Mouse (Mus musculus): Measurements from ENCODE around the gene Esm1.

Esm1 gene

GRCm38 (mm10) chr13:113209624-113210023 is at the start of gene Esm1:
Gene Esm1 (plus strand): TSS chr13:113209659.
- peak; percentile 14 for DNase-seq

GRCm38 (mm10) chr13:113164252-113165005 is 45.0 kb upstream of the Esm1 start:
- no peak for DNase-seq

GRCm38 (mm10) chr13:113168018-113168534 is 41.4 kb upstream of the Esm1 start:
- no peak for DNase-seq

DNA sequence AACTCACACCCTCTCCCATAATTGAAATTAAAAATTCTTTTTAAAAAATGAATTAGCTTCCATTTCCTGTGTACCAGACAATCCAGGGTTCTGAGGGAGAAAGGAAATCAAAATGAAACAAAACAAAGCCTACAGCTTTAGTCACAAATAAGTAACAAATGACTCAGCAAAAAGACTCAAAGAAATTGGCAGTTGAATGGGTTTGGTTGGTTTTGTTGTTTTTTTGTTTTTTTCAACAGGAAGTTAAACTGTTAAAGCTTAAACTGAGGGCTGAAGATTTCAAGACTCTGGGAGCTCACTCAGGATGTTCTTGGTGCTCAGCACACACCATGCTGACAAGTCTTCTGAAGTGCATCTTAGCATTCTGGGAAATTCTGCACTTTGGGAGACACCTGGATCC is 39.2 kb upstream of the Esm1 start:
- DNase-seq: no peak

GRCm38 (mm10) chr13:113174162-113174561 is 35.3 kb upstream of the Esm1 start:
- no peak for DNase-seq

- DNase-seq: no peak
Observed at GRCm38 (mm10) chr13:113183310-113183709, 26.1 kb upstream of the Esm1 start.

DNA sequence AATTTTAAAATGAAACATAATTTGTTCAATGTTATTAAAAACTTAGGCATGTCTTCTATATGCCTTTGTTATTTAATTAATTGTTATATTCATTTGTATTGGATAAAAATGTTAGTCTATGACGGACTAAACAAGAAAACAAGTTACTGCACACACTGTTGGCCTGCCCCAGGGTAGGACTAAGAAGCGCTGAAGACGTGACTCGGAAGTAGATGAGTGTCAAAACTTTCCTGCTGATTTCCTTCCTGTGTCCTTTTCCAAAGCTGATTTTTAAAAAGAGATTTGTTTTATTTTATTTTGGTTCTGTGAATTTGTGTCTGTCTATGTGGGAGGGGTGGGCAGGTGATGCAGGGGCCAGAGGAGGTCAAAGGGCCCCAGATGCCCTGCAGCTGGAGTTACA is 25.7 kb upstream of the Esm1 start:
- DNase-seq: no peak

DNA sequence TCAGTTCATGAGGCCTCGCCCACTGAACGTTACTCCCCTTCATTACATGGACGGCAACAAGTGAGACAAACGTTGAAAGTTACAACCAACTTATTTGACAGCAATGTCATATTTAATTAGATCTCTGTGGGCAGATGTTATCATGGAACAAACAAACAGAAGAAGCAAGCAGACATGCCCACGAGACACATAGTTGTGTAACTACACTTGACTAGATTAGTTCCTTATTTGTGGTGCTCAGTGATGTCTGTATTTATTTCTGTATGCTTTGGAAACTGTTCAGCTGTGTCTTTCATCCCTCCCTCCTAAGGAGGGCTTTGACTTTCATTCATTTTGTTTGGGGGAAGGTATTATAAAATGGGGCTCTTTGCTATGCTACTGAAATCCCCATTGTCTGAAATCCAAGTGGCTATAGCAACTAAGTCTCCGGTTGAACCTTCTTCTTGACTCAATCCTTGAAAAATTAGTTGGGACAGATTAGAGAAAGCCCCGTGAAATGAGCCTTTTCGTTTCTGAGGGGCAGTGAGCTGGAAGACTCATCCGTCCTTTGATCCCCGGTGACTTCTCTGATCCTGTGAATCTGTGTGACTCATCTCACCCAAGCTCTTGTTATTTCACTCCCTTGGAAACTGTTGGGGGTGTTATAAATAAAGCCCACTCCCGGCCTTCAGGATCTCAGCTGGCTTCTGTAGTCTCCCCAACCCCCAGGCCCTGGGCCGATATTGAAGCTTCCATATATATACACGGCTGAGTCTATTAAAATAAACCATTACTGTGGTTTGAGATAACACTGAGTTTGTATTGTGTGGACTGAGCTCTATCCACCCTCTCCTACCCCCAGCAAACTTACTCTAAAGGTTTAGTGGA is 12.4 kb upstream of the Esm1 start:
- DNase-seq: no peak

DNA sequence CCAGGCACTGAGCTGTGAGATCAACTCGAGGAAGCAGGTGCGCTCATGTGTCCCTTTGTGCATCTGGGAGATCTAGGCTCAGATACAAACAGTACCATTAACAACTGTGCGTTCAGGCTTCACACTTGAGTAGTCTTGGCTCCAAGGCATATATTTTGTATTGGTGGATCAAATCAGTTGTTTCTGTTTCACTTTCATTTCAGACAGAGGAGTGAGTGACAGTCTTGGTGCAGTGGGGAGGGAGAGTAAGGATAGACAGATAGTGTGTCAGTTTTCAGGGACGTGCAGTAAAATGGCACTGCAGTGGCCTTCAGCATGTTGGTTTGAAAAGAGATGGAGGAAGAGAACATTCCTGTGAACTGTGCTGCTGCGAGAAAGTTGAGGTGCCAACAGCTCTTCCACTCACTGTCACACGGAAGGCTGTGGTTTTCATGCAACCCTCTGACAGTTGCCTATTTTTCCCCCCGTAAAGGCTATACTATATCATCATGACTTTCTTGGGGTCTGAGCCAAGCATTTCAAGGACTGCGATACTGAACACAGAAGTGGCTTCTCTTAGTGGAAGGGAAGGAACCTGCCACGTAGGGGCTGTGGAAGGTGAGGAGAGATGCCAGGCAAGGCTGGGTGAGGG is 11.5 kb upstream of the Esm1 start:
- no peak for DNase-seq

DNA sequence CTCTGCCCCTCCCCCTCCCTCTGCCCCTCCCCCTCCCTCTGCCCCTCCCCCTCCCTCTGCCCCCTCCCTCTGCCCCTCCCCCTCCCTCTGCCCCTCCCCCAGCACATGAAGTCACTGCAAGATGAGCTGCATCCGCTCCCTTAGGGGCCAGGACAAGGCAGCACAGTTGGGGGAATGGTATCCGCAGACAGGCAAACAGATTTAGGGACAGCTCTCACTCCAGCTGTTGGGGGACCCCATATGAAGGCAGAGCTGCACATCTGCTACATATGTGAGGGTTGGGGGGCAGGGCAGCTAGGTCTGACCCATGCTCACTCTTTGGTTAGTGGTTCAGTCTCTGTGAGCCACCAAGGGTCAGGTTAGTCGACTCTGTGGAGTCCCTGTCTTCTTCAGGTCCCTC is 10.1 kb upstream of the Esm1 start:
- DNase-seq: no peak

GRCm38 (mm10) chr13:113200726-113201125 is 8.7 kb upstream of the Esm1 start:
- no peak for DNase-seq

GRCm38 (mm10) chr13:113201631-113202030 is 7.8 kb upstream of the Esm1 start:
- no peak for DNase-seq

- no peak for DNase-seq
Observed at GRCm38 (mm10) chr13:113202184-113202583, 7.3 kb upstream of the Esm1 start.

DNA sequence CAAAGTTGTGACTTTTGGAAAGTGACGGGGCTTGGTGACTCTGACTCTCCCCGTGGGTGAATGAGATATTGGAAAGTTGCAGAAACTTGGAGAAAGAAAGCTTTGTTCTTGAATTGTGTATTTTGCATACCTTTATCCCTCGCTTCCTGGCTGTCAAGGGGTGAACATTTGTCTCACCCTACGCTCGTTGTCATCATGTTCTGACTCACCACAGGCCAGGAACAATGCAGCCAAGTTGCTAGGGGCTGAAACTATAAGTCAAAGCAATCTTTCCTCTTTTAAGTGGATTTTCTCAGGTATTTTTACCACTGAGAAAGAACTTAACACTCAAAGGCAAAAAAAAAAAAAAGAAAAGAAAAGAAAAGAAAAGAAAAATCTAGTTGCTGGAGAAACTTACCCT is 6.3 kb upstream of the Esm1 start:
- no peak for DNase-seq

DNA sequence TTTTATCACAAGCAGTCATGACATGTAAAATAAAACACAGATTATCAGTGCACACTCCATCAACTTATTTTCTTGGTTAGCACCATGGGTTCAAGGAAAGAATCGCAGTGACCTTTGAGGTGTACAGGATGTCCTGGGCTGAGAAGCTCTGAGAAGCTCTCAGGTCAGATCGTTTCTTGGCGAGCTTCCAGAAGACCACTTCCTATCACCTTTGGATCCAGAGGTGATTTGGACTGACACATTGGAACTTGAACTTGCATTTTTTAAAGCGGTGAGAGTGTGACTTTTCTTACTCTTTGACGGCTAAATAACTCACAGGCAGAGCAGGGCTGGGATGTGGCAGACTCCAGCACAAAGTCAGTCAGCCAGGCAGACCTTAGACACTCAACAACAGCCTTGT is 4.1 kb upstream of the Esm1 start:
- no peak for DNase-seq

DNA sequence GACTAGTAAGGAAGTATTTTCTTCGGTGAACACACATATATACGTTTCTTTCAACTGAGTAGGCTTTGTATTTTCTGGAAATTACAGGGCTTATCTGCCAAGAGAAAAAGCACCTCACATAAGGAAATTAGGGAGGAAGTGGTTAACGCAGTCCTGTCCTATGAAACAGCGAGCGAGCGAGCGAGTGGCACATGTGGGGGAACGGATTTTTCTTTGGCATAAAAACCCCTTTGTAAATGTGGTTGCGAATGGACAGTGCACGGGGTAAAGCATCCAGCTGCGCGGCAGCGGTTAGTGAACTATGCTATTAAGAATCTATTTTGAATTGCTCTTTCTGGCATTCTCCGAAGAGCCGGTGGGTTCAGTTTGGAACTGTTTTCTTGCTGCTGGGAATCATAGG is 1.9 kb downstream of the Esm1 start:
- no peak for DNase-seq

DNA sequence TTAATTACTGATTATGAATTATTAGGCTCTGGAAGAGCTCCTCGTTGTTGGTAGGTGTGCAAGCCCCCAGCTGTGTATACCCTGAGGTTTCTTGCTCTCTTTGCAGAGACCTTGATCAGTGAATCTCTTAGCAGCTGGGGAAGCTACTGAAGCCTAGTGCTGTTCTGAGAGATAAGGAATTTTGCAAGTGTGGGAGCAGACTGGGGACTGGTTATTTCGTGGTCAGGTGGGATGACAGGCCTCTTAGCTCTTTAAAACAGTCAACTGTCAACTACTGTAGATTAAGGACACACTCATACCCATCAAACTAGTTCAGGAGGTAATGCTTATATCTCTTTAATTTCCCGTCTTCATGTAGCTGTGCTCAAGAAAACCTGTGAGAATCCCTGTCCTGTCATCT is 2.9 kb downstream of the Esm1 start:
- no peak for DNase-seq

DNA sequence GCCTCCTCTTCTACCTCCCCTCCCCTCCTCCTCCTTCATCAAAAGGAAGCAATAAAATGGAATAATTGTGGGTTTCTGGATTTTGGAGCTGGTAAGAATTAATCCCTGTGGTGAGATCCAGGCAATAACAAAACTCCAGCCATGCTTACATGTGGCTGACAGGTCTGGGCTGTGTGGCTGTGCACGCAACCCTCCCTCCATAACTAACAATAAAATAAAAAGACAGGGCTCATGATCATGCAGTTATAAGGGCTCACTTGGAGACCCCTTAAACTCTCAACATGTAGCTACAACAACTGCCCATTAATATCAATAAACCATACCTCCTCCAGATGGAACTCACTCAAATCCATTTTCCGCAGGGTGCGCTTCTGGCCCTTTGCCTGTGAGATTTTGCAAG is 4.4 kb downstream of the Esm1 start:
- no peak for DNase-seq

DNA sequence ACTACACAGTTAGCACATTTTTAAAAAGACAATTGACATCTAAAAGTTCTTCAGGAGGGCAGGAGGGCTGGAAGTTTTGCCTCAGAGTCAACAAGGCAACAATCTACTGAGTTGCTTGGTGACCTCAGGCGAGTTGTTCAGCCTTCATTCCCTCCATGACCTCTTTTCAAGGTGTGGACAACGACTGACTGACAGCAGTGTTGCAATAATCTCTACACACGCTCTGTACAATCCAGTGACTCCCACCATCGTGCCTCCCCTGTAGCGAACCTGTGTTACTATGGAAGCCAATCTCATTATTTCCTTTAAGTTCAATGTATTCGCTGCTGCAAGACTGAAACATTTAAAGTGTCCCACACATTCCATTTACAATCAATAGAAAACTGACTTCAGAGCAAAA is 12.4 kb downstream of the Esm1 start:
- DNase-seq: no peak

- peak; percentile 80 for DNase-seq
Observed at GRCm38 (mm10) chr13:113224105-113224504, 14.6 kb downstream of the Esm1 start.

GRCm38 (mm10) chr13:113225811-113226210 is 16.4 kb downstream of the Esm1 start, which contains the start of gene Gzmk:
Gene Gzmk (minus strand): TSS chr13:113225908.
- no peak for DNase-seq

DNA sequence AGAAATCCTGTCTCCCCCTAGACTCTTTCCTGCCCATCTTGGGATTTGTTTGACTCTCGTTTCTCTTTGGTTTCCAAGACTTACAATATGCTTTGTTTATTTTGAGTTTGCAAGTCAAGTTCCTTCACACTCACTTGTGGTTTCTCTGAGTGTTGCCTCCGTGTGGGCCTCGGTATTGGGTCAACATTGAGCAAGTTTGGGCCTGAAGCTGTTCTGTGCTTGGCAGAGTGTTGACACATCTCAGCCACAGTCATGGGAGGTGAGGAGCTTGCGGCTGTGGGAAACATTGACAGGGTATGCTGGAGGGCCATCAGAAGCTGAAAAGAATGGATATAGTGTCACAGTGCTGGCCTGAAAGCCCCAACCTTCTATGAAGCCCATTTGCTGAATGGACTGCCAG is 17.6 kb downstream of the Esm1 start:
- DNase-seq: peak; percentile 46

GRCm38 (mm10) chr13:113227666-113228463 is 18.4 kb downstream of the Esm1 start:
- peak; percentile 45 for DNase-seq

All from lung, postnatal 14 days (tissue).